Mouse (Mus musculus): Measurements from ENCODE around the gene Slc25a45. TPM values are rescaled to one million over a fixed set of nuclear protein-coding genes. Genes with fewer than 3 reads are reported as not detected.

Gene Slc25a45
- polyA plus RNA-seq, 1 experiment from 2014 or later: 2.4 TPM

DNA sequence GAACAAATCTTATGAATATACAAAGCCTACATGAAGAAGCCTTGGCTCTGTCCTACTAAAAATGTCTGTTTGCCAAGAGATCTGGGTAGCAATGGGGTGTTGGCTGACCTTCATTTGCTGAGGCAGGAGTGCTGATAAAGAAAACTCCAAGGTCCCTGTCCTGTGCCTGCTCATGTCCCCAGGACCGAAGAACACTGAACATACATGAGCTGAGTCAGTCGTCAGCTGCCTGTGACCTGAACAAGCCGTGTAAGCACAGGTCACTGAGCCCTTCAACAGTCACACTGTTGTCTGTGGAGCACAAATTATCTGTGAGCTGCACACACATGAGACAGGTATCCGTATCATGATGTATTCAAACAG is 45.7 kb upstream of the Slc25a45 start:
- no peak overlapping the region for H3K4me2 ChIP-seq
- no peak for TF ChIP-seq CTCF (IDR thresholded peaks at IDR 0.05; ENCODE audit: low read depth)
- no peaks in the 10 kb centered on the region for H3K27me3 ChIP-seq (ENCODE audit: insufficient read depth, low read length)
- no peak overlapping the region for H3K27ac ChIP-seq (ENCODE audit: low read depth)
- no peaks in the 10 kb centered on the region for H3K36me3 ChIP-seq (ENCODE audit: insufficient read depth)
- no peaks in the 10 kb centered on the region for H3K9me3 ChIP-seq (ENCODE audit: low read depth, low read length)
- H3K4me1 ChIP-seq (ENCODE audit: insufficient read depth): peaks cover 9% of the 10 kb centered on the region; the same call in 1 of the 2 replicates
- no peak for ATAC-seq (ENCODE audit: insufficient read depth)
- WGBS: 70% methylated on average over 4 of the region's 4 CpGs
- no peak overlapping the region for H3K4me3 ChIP-seq (ENCODE audit: low read depth, low read length)
- no peak overlapping the region for H3K9ac ChIP-seq
- no peak for DNase-seq

DNA sequence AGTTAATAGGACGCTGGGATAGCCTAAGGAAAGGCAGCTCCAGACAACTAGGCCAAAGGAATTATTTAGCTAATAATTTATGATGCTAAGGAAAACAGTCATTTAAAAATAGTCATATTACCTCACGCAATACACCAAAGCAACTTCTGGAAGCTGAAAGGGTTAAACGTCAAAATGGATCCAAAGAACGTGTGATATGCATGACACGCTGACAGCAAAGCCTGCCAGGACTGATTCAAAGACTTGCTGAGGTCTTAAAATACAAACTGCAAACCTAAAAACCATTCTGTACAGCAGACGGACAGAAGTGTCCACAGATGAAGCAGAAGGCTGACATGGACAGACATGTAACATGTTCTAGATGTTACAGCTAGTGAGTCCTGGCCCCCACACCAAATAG is 45.3 kb upstream of the Slc25a45 start:
- Histone ChIP-seq H3K9me3 (ENCODE audit: low read depth, low read length) (no peaks in the 10 kb centered on the region), H3K27ac (ENCODE audit: low read depth) (peak overlapping the region; percentile 20; the same call in 1 of the 2 replicates), H3K4me1 (ENCODE audit: insufficient read depth) (peaks cover 9% of the 10 kb centered on the region; the same call in 1 of the 2 replicates), H3K36me3 (ENCODE audit: insufficient read depth) (no peaks in the 10 kb centered on the region), H3K27me3 (ENCODE audit: insufficient read depth, low read length) (no peaks in the 10 kb centered on the region), H3K4me3 (ENCODE audit: low read depth, low read length) (no peak overlapping the region), H3K4me2 (no peak overlapping the region), H3K9ac (no peak overlapping the region)
- no peak for ATAC-seq (ENCODE audit: insufficient read depth)
- DNase-seq: peak; percentile 60
- TF ChIP-seq CTCF (IDR thresholded peaks at IDR 0.05; ENCODE audit: low read depth): no peak
- 41% methylated on average over 6 of the region's 6 CpGs for WGBS

DNA sequence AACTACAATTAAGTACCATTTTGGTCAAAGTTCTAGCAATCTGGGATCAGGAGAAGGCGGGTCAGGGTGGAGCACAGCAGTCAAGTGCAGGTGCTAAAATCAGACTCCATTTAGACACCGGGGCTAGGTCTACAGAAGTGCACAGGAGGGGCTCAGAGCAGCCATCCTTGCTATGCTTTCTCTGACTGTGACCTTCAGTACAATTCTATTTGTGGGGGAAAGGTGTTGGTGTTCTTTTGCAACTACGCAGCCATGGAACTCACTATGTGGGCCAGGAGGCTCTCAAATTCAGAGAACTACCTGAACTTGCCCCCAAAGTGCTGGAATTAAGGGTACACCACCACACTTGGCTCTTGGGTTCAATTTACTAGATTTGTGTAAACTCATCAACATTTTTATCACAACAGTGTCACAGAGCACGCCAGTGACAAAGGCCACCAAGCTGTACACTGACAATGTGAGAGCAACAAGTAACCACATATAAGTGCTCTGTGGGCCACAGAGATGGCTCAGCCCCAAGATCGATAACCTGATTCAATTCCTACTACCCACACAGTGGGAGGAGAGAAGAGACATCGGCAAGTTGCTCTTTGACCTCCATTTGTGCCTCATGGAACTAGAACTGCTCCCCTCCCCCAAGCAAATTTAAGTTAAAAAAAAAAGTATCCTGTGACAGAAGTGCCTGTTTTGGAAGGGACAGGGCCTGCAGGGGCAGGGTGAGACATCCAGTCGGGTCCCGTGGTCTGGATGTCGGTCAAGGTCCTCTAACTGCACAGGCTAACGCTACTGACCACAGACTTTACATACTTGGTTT is 44.1 kb upstream of the Slc25a45 start:
- Histone ChIP-seq H3K36me3 (ENCODE audit: insufficient read depth) (no peaks in the 10 kb centered on the region), H3K9me3 (ENCODE audit: low read depth, low read length) (no peaks in the 10 kb centered on the region), H3K27me3 (ENCODE audit: insufficient read depth, low read length) (no peaks in the 10 kb centered on the region), H3K4me1 (ENCODE audit: insufficient read depth) (peaks cover 6% of the 10 kb centered on the region; the same call in 1 of the 2 replicates), H3K4me3 (ENCODE audit: low read depth, low read length) (no peak overlapping the region), H3K4me2 (no peak overlapping the region), H3K9ac (no peak overlapping the region), H3K27ac (ENCODE audit: low read depth) (no peak overlapping the region)
- TF ChIP-seq CTCF (IDR thresholded peaks at IDR 0.05; ENCODE audit: low read depth): no peak
- 79% methylated on average over 10 of the region's 10 CpGs for WGBS
- no peak for DNase-seq
- ATAC-seq (ENCODE audit: insufficient read depth): no peak

DNA sequence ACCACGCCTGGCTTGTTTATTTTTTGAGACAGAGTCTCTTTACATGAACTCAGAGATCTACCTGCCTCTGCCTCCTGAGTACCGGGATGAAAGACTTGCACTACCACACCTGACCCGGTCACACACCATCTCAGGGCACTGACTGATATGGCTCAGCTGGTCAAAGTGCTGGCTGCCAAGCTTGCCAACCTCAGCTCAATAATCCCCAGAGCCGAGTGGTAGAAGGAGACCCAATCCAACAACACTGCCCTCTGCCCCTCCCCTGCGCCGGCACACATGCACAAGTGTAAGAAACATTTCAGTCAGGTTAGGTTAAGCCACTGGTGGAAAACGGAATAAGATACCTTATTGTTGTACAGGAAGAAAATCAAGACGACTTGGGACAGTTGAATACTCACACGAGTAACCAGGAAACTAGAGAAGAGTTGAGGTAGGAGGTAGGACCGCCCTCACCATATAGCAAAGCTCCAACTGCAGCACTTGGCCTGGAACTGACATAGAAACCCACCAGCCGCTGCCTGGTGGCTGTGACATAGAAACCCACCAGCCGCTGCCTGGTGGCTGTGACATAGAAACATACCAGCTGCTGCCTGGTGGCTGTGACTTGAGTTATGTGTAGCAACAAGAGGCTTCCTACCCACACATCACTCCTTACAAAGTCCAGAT is 43.2 kb upstream of the Slc25a45 start:
- 0 out of 2 replicates have a peak overlapping the region, but pooled peaks have one; percentile 12 for H3K4me2 ChIP-seq
- peak; percentile 76; the same call in 1 of the 2 replicates for ATAC-seq (ENCODE audit: insufficient read depth)
- H3K9ac ChIP-seq: no peak overlapping the region
- H3K27ac ChIP-seq (ENCODE audit: low read depth): peak overlapping the region; percentile 39; the same call in 1 of the 2 replicates
- H3K4me1 ChIP-seq (ENCODE audit: insufficient read depth): peaks cover 6% of the 10 kb centered on the region; the same call in 1 of the 2 replicates
- no peaks in the 10 kb centered on the region for H3K9me3 ChIP-seq (ENCODE audit: low read depth, low read length)
- DNase-seq: peak; percentile 81
- H3K27me3 ChIP-seq (ENCODE audit: insufficient read depth, low read length): no peaks in the 10 kb centered on the region
- no peaks in the 10 kb centered on the region for H3K36me3 ChIP-seq (ENCODE audit: insufficient read depth)
- WGBS: 67% methylated on average over 12 of the region's 12 CpGs
- no peak overlapping the region for H3K4me3 ChIP-seq (ENCODE audit: low read depth, low read length)
- no peak for TF ChIP-seq CTCF (IDR thresholded peaks at IDR 0.05; ENCODE audit: low read depth)

DNA sequence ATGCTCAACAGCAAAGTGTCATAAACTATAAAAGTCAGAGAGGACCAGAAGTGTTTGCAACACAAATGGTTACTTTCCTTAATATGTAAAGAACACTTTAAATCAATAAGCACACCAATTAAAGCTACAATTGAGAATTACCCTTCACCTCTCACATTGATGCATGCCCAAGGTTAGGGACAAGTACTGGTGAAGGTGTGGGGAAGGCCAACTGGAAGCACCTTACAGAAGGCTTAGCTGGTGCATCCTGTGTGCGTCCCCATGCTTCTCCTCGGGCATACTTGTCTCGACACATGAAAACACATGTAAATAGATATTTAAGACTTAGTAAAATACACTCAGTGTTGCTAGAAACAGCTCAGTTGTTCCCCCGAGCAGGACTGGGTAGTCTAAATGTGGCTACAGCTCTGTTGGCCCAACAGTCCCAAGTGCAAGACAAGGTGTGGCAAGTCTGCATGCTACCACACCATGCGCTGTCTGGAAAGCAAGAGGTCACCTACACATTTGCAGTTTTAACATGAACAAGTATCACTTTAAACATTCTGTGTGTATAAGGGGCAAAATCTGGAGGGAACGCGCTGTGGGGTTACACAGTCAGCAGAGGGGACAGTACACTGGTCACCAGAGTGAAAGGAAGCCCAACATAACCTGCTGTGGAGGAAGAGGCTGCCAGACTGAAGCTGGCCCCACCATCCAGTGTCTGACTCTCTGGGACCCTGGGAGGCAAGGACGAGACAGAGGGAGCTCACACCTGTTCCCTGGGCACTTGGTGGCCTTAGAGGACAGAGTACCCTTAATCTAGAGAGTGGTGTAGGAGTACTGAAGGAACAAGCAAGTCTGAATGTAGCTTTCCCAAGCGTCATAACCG is 42.3 kb upstream of the Slc25a45 start:
- no peak for TF ChIP-seq CTCF (IDR thresholded peaks at IDR 0.05; ENCODE audit: low read depth)
- Histone ChIP-seq H3K4me2 (no peak overlapping the region), H3K4me1 (ENCODE audit: insufficient read depth) (peaks cover 6% of the 10 kb centered on the region; the same call in 1 of the 2 replicates), H3K36me3 (ENCODE audit: insufficient read depth) (no peaks in the 10 kb centered on the region), H3K9me3 (ENCODE audit: low read depth, low read length) (no peaks in the 10 kb centered on the region), H3K4me3 (ENCODE audit: low read depth, low read length) (no peak overlapping the region), H3K9ac (no peak overlapping the region), H3K27me3 (ENCODE audit: insufficient read depth, low read length) (no peaks in the 10 kb centered on the region), H3K27ac (ENCODE audit: low read depth) (no peak overlapping the region)
- DNase-seq (no peak), ATAC-seq (ENCODE audit: insufficient read depth) (no peak)
- WGBS: 88% methylated on average over 10 of the region's 10 CpGs

DNA sequence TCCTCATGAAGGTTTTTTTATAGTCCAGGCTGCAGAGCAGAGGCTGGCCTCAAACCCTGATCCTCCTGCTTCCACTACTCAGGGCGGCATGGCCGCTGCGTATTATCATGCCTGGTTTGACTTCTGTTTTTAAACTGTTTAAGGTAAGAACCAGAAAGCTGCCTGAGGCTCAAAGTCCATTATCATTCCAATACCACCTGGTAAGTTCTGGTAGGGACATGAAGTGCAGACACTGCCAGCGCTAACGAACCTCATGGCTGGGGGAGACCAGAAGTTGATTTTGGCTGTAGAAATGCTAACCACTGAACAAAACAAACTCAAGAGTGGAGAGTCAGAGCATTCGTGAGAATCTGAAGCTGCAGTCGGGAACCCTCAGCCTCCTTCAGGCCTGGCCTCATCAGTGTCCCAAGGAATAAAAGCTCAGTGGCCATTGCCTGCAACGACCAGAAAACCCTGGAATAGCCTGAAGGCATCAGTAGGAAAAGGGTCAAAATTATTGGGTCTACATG is 41.6 kb upstream of the Slc25a45 start:
- TF ChIP-seq CTCF (IDR thresholded peaks at IDR 0.05; ENCODE audit: low read depth): no peak
- H3K4me3 ChIP-seq (ENCODE audit: low read depth, low read length): no peak overlapping the region
- H3K36me3 ChIP-seq (ENCODE audit: insufficient read depth): no peaks in the 10 kb centered on the region
- WGBS: 80% methylated on average over 8 of the region's 8 CpGs
- no peak overlapping the region for H3K4me2 ChIP-seq
- H3K27ac ChIP-seq (ENCODE audit: low read depth): no peak overlapping the region
- H3K9ac ChIP-seq: no peak overlapping the region
- H3K27me3 ChIP-seq (ENCODE audit: insufficient read depth, low read length): no peaks in the 10 kb centered on the region
- peaks cover 11% of the 10 kb centered on the region; the same call in 1 of the 2 replicates for H3K4me1 ChIP-seq (ENCODE audit: insufficient read depth)
- H3K9me3 ChIP-seq (ENCODE audit: low read depth, low read length): no peaks in the 10 kb centered on the region
- ATAC-seq (ENCODE audit: insufficient read depth) (no peak), DNase-seq (no peak)

All from lung, embryonic 14.5 days (tissue).